Mouse (Mus musculus) inflammation-experienced regulatory T-cells, adult 6 months (primary cell): ENCODE data around the gene Cobl. TPM values are rescaled to one million over a fixed set of nuclear protein-coding genes. Genes with fewer than 3 reads are reported as not detected.

Source experiments
- ATAC-seq: one replicate; pipeline ENCODE4 v1.8.0; 2017
- polyA plus RNA-seq, 3 experiments: library from polyadenylated mRNA; unstranded; fragments of 100-300 nt; shearing (Covaris generic); gene quantifications; one replicate each; pipeline ENCODE4 v1.2.1; 2017

Gene Cobl
- polyA plus RNA-seq, 3 experiments from 2014 or later, result 0.20 to 0.58 (median 0.36) TPM

DNA sequence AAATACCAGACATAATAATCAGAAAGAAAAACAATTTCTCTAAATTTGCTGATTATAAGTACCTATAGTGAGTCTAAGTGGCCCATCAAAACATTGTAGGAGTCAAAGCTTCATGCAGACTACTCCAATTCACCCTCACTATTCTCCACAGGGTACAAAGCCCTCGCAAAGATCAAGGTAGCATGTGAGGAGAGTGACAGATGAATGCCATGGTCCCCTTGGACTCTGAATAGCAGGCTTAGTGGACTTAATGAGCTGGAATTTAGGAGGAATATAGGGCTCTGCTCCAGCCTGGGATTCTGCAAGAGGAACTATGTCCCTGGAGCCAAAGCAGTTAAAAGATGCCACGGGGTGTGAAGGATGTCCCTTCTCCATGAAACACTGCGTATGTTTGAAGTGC, 88.1 kb downstream of the Cobl start:
- ATAC-seq, result no peak

DNA sequence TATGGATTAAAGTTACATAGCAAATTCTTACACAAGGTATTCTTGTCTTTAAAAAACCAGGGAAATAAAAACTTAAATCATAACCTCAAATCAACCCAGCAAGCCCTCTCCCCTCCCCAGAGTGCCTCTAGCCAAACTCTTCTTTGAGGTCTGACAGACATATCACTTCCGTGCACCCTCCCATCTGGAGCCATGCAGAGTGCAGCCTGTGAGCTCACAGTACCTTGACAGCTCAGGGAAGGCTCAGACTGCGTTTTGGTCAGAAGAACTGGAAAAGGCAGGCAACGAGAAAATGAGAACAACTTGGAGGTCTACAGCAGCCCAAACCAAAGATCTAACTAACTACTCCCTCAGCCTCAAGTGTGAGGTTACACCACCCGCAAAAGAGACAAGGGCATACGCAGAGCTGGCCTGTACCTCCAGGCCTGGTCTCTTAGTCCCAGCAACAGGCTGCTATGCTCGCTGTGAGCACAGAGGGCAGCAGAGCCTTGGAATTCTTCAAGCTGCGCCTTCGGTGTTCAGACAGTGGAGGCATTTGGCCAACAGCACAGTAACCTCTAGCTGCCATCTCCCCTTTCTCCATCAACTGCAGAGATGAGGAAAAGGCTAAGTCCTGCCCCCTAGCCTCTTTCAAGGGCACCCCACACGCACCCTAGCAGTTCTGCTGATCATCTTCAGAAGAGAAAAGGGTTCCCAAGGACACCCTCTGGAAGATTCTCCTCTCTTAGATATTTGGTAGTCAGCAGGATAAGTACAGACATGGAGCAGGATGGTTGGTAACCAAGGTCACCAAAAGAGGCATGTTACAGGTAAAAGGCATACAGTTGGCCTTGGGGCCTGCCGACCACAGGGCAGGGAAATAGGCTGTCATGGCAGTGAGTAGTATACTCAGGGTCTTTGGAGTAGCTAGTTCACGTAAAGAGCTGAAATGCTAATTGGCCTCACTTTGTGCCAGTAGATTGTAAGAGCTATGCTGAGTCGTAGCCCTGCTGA, 91.4 kb downstream of the Cobl start:
- ATAC-seq, result no peak

DNA sequence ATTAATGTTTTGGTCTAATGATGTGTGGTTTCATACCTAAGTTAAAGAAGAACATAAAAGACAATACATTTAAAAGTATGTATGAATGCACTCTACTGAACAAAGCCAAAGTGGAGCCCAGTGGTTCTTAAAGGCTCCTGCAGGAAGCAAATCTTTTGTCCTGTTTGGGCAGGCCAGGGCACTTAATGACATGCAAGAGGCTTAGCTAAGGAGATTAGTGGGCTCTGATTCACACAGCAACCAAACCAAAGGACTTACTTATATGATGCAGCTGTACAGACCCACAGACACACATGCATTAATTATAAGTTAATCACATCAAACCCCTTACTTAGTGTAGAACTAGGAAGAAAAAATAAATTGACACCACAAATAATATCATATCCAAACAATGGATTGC, 93.8 kb downstream of the Cobl start:
- no peak for ATAC-seq

DNA sequence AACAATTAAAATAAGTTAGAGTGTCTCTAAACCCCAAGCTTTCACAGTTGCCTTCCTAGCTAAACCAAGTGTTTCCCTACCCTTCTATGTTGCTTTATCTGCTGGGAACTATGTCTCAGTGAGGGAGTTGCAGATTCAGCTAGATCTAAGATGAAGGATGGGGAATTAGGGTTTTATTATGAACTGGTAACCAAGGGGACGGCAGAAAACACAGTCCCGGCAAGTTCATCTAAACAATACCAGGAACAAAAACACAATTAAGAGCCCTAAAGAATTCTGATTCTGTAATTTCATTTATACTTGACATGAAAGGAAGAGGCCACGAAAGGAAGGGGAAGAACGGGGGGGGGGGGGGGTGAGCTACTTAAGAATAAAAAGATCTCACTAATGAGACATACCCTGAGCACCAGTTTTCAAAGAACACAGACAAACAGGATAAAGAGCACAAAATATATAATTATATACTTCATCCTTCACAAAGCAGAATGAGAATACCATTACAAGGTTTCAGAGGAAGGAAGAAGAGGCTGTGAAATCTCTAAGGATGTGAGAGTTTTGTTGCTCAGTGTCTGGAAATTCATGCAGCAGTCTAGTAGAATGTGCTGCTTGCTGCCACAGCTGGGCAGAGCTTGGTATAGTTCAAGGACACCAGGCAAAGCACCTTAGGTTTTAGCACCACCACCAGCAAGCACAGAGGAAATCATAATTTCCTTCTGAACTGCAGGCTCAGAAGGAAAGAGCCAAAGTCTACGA, 97.2 kb downstream of the Cobl start:
- no peak for ATAC-seq

- ATAC-seq, result no peak
These were observed 105.3 kb downstream of the Cobl start for GRCm38 (mm10) chr11:12359336-12360000.

- no peak for ATAC-seq
These were observed 106.2 kb downstream of the Cobl start for GRCm38 (mm10) chr11:12358602-12359001.

DNA sequence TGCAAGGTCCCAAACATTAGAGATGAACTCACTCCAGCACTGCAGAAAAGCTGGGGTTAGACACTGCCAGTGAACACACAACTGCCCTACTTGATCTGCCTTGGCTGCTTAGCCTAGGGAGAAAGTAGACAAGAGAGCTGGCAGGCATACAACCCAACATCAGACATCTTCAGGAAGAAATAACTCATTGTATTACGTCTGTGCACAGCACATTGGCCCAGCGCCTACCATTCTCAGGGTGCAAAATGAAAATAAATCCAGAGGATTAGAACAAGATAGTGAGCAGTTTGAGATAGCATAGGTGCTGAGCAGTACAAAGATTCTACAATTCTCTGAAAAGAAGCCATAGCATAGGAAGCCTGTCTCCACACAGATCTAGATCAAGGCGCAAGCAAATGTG, 109.1 kb downstream of the Cobl start:
- ATAC-seq, result no peak

DNA sequence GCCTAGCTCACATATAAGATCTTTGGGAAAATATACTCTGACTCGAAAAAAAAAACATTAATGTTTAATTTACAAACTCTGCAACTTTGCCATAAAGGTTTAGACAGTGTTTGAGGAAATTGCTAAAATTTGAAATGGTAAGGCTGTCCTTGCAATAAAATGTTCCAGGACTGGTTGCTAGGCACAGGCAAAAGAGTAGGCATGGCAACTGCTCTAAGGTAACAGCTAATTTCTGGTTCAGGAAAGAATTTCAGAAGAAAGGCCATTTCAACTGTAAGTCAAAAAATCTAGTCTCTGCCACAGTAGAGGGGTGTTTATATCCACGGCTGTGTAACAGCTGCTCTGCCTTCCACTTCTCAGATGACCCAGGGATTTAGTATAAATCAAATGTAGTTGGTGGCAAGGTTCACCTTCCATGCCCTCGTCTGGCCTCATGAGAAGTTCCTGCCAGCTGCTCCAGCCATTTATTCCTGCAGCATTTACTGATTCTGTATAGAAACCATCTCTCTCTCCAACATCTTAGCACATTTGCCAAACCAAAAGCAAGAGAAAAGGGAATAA, 113.7 kb downstream of the Cobl start:
- no peak for ATAC-seq

- no peak for ATAC-seq
These were observed 114.7 kb downstream of the Cobl start for GRCm38 (mm10) chr11:12350086-12350485.

- ATAC-seq, result no peak
These were observed 118.3 kb downstream of the Cobl start for GRCm38 (mm10) chr11:12346486-12346885.

GRCm38 (mm10) chr11:12343686-12344085, 121.1 kb downstream of the Cobl start:
- no peak for ATAC-seq

DNA sequence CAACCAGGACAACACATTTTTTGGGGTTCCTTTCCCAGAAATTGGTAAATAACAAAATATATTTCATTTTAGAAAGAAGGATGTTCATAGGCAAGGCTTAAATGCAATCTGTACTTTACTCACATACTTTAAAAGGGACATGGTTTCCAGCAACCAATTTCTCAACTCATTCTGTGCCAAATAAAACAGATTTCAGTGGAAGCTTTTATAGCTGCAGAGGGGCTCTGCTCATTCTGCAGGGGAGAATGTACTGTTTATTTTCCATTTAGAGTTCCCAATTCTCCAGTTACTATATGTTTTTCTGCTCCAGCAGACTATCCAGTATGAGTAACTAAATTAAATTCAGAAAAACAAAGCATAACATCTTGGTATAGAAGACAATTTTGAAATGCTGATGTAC, 124.1 kb downstream of the Cobl start:
- no peak for ATAC-seq

- no peak for ATAC-seq
These were observed 128.6 kb downstream of the Cobl start for GRCm38 (mm10) chr11:12336145-12336544.

GRCm38 (mm10) chr11:12331997-12332396, 132.8 kb downstream of the Cobl start:
- ATAC-seq, result no peak

DNA sequence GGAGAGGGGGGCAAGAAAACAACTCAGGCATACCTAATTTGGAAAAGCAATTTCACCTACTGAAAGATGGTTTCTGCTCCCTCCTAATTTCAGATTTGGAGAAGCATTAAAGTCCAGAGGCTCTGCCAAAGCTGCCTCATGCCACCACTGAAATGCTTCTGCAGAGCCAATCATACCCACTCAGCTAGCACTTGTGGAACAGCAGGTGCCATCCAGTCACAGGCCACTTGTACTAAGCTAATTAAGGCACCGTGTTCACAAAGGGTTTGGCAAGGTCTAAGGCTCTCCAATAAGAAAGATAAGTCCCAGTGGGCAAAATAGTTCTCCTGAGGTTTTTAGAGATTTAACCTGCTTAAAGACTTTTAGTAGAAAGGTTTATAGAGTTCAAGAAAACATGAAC, 143.3 kb downstream of the Cobl start:
- ATAC-seq, result no peak

GRCm38 (mm10) chr11:12319318-12319717, 145.4 kb downstream of the Cobl start:
- ATAC-seq, result no peak

- ATAC-seq, result no peak
These were observed 149.1 kb downstream of the Cobl start for GRCm38 (mm10) chr11:12315670-12316069.

GRCm38 (mm10) chr11:12314278-12315043, 150.3 kb downstream of the Cobl start:
- no peak for ATAC-seq

- no peak for ATAC-seq
These were observed 153.3 kb downstream of the Cobl start for GRCm38 (mm10) chr11:12311419-12311818.

DNA sequence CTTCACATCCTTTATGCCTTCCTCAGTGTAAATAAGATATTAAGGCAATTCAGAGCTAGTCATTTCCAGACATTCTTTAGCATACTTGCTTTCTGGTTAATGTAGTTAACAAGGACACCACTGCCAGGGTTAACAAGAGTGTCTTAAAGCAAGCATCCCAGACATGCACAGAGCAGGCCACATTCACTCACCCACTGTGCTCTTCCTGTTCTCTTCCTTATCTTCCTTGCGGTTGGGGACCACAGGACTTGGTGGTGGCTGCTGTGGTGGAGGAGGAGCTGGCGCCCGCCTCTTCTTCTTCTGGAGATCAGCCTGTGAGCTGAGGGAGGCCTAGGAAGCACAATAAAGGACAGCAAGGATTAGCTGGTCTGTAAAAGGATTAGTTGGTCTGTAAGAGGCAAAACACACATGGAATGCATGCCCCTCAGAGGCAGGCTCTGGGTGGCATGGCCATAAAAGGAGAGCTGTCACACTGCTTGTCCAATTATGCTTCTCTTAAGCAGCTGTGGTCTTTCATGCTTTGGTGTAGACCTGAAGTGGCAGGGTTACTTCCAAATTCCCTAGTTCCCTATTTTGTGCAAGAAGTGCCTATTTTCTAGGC, 155.2 kb downstream of the Cobl start:
- ATAC-seq, result no peak

- no peak for ATAC-seq
These were observed 159.9 kb downstream of the Cobl start for GRCm38 (mm10) chr11:12304879-12305278.
